Mouse (Mus musculus) embryo, embryonic 11.5 days (tissue): Measurements from ENCODE around the gene Olfr1263.

Source experiments
- DNase-seq: peaks from one replicate; pipeline ENCODE4 v3.0.0-alpha.2; 2012; ENCODE audit warnings: low read depth, low spot score

Gene Olfr1263

DNA sequence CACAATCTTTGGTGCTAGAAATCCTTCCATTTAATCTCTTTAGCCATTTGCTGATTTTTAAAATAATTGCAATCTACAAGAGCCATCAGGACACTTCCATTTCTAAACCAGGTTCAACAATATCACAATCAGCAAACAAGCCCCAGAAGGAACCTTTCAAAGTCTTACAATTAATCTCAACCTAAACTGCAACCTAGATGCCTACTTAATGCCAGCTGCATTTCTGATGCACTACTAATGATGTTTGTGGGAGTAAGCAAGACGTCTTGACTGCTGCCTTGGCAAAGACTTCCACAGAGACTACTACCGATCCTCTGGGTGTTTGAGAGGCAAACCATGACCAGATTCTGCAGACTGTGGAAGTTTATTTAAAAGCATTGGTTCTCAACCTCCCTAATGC, at the start of gene Olfr1263:
Gene Olfr1263, plus strand, starts transcription at position 301 of the 400 bp plus-strand sequence.
- DNase-seq = no peak

DNA sequence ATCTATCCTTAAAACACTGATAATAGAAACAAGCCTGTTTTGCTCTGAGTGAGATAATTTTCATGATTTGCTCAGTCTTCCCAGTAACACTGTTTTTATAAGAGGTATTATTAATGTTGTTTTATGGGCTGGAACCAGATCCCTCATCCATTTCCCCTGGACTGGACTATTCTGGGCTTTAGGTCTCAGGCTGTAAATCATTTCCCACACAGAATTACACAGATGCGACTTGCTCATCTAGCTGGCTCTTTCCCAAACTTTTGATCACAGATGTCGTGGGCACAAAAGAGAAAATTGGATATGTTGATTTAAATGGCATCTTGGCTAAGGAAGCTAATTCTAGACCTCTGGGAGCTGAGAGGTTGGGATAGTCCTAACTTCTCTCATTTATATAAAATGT, 37.7 kb upstream of the Olfr1263 start, which contains the start of gene Olfr1260:
Gene Olfr1260, plus strand, starts transcription at position 157 of the 400 bp plus-strand sequence.
- no peak for DNase-seq

DNA sequence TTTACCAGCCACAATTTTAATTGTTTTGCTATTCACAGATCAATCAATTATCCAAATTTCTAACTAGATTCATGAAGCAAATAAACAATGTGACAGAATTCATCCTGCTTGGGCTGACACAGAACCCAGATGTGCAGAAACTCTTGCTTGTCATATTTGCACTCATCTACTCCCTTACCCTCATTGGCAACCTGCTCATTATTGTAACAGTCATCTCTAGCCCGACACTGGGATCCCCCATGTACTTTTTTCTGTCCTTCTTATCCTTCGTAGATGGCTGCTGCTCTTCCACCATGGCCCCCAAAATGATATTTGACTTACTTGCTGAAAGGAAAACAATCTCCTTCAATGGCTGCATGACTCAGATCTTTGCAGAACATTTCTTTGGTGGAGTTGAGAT, 34.2 kb upstream of the Olfr1263 start:
- DNase-seq = no peak

DNA sequence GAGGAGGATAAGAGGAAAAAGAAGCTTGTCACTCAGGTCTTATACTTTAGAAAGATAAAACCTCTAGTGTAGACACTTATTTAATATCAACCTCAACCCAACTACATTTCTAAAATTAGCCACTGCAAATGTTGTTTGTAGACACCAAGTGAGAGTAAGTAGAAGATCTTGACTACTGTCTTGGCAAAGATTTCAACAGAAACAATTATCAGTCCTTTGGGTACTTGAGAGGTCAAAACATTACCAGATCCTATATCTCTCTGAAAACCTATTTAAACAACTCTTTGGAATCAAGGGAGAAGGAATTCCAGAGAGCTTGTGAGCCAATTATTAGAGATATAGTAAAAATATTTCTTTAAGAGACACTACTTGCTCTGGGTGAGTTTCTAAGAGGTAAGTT, 21.0 kb upstream of the Olfr1263 start, which contains the start of gene Olfr1261:
Gene Olfr1261, plus strand, starts transcription at position 301 of the 400 bp plus-strand sequence.
- DNase-seq = no peak

DNA sequence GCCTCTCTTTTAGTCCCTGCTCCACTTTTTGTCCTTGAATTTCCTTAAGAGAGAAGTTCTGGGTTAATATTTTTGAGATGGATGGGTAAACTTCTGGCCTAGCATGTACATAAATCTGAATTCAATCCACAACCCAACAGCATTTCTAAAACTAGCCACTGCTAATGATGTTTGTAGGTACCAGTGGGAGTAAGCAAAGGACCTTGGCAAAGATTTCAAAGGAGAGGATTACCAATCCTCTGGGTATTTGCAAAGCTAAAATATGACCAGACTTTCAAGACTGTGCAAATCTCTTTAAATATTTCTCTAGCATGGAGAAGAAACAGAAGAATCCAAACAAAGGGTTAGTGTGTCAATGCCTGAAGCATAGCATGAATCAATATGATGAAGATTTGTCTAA, 12.1 kb upstream of the Olfr1263 start, which contains the start of gene Olfr1262:
Gene Olfr1262, plus strand, starts transcription at position 301 of the 400 bp plus-strand sequence.
- DNase-seq = no peak

DNA sequence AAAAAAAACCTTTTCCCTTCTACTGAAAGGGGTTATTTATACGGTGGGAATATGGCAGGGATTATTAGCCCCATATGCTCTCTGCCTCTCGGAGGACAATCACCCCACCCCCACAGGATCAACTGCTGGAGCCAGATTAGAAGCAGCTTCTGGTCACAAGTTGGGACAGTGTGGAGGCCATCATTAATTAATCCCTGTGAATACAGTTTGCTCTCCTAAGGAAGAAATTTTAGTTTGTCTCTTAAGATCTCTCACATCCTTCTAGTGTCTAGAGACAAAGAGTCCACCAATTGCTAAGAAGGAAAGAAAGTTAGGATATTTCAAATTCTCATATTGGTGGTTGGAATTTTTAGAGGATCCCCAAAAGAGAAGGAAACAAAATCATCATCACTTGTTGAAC, 13.5 kb downstream of the Olfr1263 start, which contains the start of gene Olfr1264:
Gene Olfr1264, minus strand, starts transcription at position 101 of the 400 bp plus-strand sequence.
- DNase-seq = no peak

DNA sequence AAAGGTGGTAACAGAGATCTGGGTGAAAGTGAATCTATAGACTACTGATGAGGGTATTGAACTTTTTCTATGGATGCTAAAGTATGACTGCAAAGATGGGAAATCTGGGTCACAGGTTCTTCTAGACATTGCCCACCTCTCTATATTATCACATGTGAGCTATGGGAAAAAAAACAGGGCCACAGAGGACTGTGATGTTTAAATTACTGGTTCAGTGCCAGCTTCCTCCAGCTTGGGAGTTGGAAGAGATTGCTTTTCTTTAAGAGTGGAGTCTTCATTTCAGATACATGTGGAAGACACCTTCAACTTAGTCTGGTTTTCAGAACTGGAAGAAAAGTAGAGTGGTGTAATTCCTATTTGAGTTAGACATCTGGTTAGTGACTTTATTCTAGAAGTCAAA, 23.1 kb downstream of the Olfr1263 start, which contains the start of gene Olfr1265:
Gene Olfr1265, plus strand, starts transcription at position 301 of the 400 bp plus-strand sequence.
- DNase-seq = no peak

DNA sequence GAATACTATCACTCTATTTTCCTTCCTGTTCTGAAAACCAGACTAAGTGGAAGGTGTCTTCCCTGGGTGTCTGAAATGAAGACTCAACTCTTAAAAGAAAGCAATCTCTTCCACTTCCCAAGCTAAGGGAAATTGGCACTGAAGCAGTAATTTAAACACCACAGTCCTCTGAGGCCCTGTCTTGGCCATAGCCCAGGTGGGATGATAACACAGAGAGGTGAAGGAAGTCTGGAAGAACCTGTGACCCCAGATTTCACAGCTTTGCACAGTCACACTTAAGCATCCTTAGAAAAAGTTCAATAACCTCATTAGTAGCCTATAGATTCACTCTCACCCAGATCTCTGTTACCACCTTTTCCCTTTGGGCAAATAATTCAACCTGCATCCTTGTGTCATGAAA, 51.6 kb downstream of the Olfr1263 start, which contains the start of gene Olfr140:
Gene Olfr140, minus strand, starts transcription at position 101 of the 400 bp plus-strand sequence.
- no peak for DNase-seq
